Mouse (Mus musculus) kidney, embryonic 15.5 days (tissue): Measurements from ENCODE around the gene Slc25a38. TPM values are rescaled to one million over a fixed set of nuclear protein-coding genes. Genes with fewer than 3 reads are reported as not detected.

ENCODE experiments used
- ATAC-seq: fragments of 200-750 bp; cut with Nextera tagmentation; replicated peaks from 2 replicates; pipeline ENCODE4 v1.8.0; 2017; ENCODE audit warnings: moderate TSS enrichment; ENCODE audit not compliant: low FRiP score
- H3K27ac ChIP-seq: fragments of 300-500 bp; sonication (generic); 2 replicates; pipeline ENCODE4 v1.5.1; 2015; ENCODE audit warnings: mild to moderate bottlenecking, inconsistent platforms
- H3K27me3 ChIP-seq: fragments of 300-500 bp; sonication (generic); 2 replicates; pipeline ENCODE4 v1.6.1; 2015; ENCODE audit warnings: inconsistent platforms
- H3K36me3 ChIP-seq: fragments of 300-500 bp; sonication (generic); 2 replicates; pipeline ENCODE4 v1.6.1; 2015; ENCODE audit warnings: inconsistent platforms
- H3K4me1 ChIP-seq: fragments of 300-500 bp; sonication (generic); 2 replicates; pipeline ENCODE4 v1.6.1; 2015; ENCODE audit warnings: inconsistent platforms
- H3K4me2 ChIP-seq: fragments of 300-500 bp; sonication (generic); 2 replicates; pipeline ENCODE4 v1.6.1; 2015; ENCODE audit warnings: moderate library complexity, mild to moderate bottlenecking, inconsistent platforms
- H3K4me3 ChIP-seq: fragments of 300-500 bp; sonication (generic); replicated peaks from 2 replicates; pipeline ENCODE4 v1.5.1; 2015; ENCODE audit warnings: mild to moderate bottlenecking, inconsistent platforms
- H3K9ac ChIP-seq: fragments of 300-500 bp; sonication (generic); 2 replicates; pipeline ENCODE4 v1.6.1; 2015; ENCODE audit warnings: mild to moderate bottlenecking, inconsistent platforms
- H3K9me3 ChIP-seq: fragments of 300-500 bp; sonication (generic); replicated peaks from 2 replicates; pipeline ENCODE4 v1.6.1; 2016; ENCODE audit warnings: inconsistent platforms
- WGBS: fragments of 180-500 bp; shearing (Covaris S2); methylation state at CpG from one replicate; pipeline ENCODE4 v1.1.7; 2015; ENCODE audit warnings: mixed read lengths; 5-methylcytosine and 5-hydroxymethylcytosine counted together
- polyA plus RNA-seq: library from polyadenylated mRNA; unstranded; fragments of >200 nt; fragmentation: Nextera tagmentation; extraction: Ambion mirVana; gene quantifications from 2 replicates; pipeline ENCODE4 v1.2.1, GENCODE M21; 2015

The Slc25a38 gene
- polyA plus RNA-seq, 1 experiment from 2014 or later: 37.1 TPM

GRCm38 (mm10) chr9:120081967-120082366 lies 28.2 kb upstream of the Slc25a38 start:
- Histone ChIP-seq H3K9me3 (no peaks in the 10 kb centered on the region), H3K27me3 (no peaks in the 10 kb centered on the region), H3K27ac (no peak overlapping the region), H3K4me1 (no peaks in the 10 kb centered on the region), H3K9ac (no peak overlapping the region), H3K36me3 (no peaks in the 10 kb centered on the region), H3K4me2 (no peak overlapping the region), H3K4me3 (no peak overlapping the region)
- ATAC-seq: no peak
- WGBS: 83% methylated on average over 5 of the region's 5 CpGs

- no peaks in the 10 kb centered on the region for H3K4me1 ChIP-seq
- H3K4me2 ChIP-seq: no peak overlapping the region
- H3K27ac ChIP-seq: no peak overlapping the region
- no peaks in the 10 kb centered on the region for H3K27me3 ChIP-seq
- H3K9ac ChIP-seq: no peak overlapping the region
- H3K9me3 ChIP-seq: no peaks in the 10 kb centered on the region
- WGBS: 78% methylated on average over 4 of the region's 4 CpGs
- H3K36me3 ChIP-seq: no peaks in the 10 kb centered on the region
- H3K4me3 ChIP-seq: no peak overlapping the region
- ATAC-seq: no peak
Measured at GRCm38 (mm10) chr9:120082691-120083090, 27.5 kb upstream of the Slc25a38 start.

- H3K9me3 ChIP-seq: no peaks in the 10 kb centered on the region
- no peak for ATAC-seq
- WGBS: 80% methylated on average over 18 of the region's 18 CpGs
Measured at GRCm38 (mm10) chr9:120083158-120083894, 26.8 kb upstream of the Slc25a38 start.

GRCm38 (mm10) chr9:120084406-120084805 lies 25.8 kb upstream of the Slc25a38 start:
- Histone ChIP-seq H3K27ac (no peak overlapping the region), H3K36me3 (no peaks in the 10 kb centered on the region), H3K4me3 (no peak overlapping the region), H3K9me3 (no peaks in the 10 kb centered on the region), H3K4me2 (no peak overlapping the region), H3K4me1 (no peaks in the 10 kb centered on the region), H3K9ac (no peak overlapping the region), H3K27me3 (no peaks in the 10 kb centered on the region)
- no peak for ATAC-seq
- 89% methylated on average over 9 of the region's 9 CpGs for WGBS

More at GRCm38 (mm10) chr9:120083158-120083894, 26.8 kb upstream of the Slc25a38 start:
- Histone ChIP-seq H3K27ac (no peak overlapping the region), H3K4me3 (no peak overlapping the region), H3K27me3 (no peaks in the 10 kb centered on the region), H3K4me2 (no peak overlapping the region), H3K9ac (no peak overlapping the region), H3K36me3 (no peaks in the 10 kb centered on the region), H3K4me1 (no peaks in the 10 kb centered on the region)

GRCm38 (mm10) chr9:120089125-120089524 lies 21.0 kb upstream of the Slc25a38 start:
- WGBS: 88% methylated on average over 7 of the region's 7 CpGs
- H3K27ac ChIP-seq: no peak overlapping the region
- ATAC-seq: no peak
- no peak overlapping the region for H3K9ac ChIP-seq
- H3K4me3 ChIP-seq: no peak overlapping the region
- H3K36me3 ChIP-seq: no peaks in the 10 kb centered on the region
- H3K27me3 ChIP-seq: no peaks in the 10 kb centered on the region
- no peaks in the 10 kb centered on the region for H3K4me1 ChIP-seq
- H3K4me2 ChIP-seq: no peak overlapping the region
- H3K9me3 ChIP-seq: no peaks in the 10 kb centered on the region

GRCm38 (mm10) chr9:120091086-120091485 lies 19.1 kb upstream of the Slc25a38 start:
- no peaks in the 10 kb centered on the region for H3K9me3 ChIP-seq
- no peak overlapping the region for H3K27ac ChIP-seq
- no peaks in the 10 kb centered on the region for H3K36me3 ChIP-seq
- H3K9ac ChIP-seq: no peak overlapping the region
- H3K4me1 ChIP-seq: no peaks in the 10 kb centered on the region
- WGBS: 79% methylated on average over 10 of the region's 10 CpGs
- no peak overlapping the region for H3K4me2 ChIP-seq
- ATAC-seq: no peak
- no peak overlapping the region for H3K4me3 ChIP-seq
- no peaks in the 10 kb centered on the region for H3K27me3 ChIP-seq

GRCm38 (mm10) chr9:120091696-120092238 lies 18.4 kb upstream of the Slc25a38 start, which contains the start of gene Ccr8:
Ccr8 (plus strand) TSS chr9:120092114.
- Histone ChIP-seq H3K4me2 (no peak within 1 kb of the TSS), H3K27ac (no peak within 1 kb of the TSS), H3K9me3 (no peaks in the 10 kb centered on the region), H3K4me3 (no peak within 1 kb of the TSS), H3K27me3 (no peaks in the 10 kb centered on the region), H3K4me1 (no peaks in the 10 kb centered on the region), H3K9ac (no peak within 1 kb of the TSS), H3K36me3 (no peaks in the 10 kb centered on the region)
- 74% methylated on average over 5 of the region's 5 CpGs for WGBS
- ATAC-seq: no peak

GRCm38 (mm10) chr9:120093701-120094100 lies 16.5 kb upstream of the Slc25a38 start:
- H3K9ac ChIP-seq: no peak overlapping the region
- no peak for ATAC-seq
- H3K4me3 ChIP-seq: no peak overlapping the region
- H3K4me1 ChIP-seq: peaks cover 3% of the 10 kb centered on the region; the same call in 1 of the 2 replicates
- H3K27me3 ChIP-seq: no peaks in the 10 kb centered on the region
- H3K36me3 ChIP-seq: no peaks in the 10 kb centered on the region
- H3K9me3 ChIP-seq: no peaks in the 10 kb centered on the region
- WGBS: 86% methylated on average over 13 of the region's 13 CpGs
- H3K4me2 ChIP-seq: no peak overlapping the region
- no peak overlapping the region for H3K27ac ChIP-seq

- Histone ChIP-seq H3K27ac (no peak overlapping the region), H3K9ac (no peak overlapping the region), H3K4me1 (peaks cover 3% of the 10 kb centered on the region; the same call in 1 of the 2 replicates), H3K36me3 (no peaks in the 10 kb centered on the region), H3K27me3 (no peaks in the 10 kb centered on the region), H3K9me3 (no peaks in the 10 kb centered on the region), H3K4me3 (no peak overlapping the region), H3K4me2 (no peak overlapping the region)
- WGBS: 51% methylated on average over 7 of the region's 7 CpGs
- ATAC-seq: no peak
Measured at GRCm38 (mm10) chr9:120095886-120096285, 14.3 kb upstream of the Slc25a38 start.

- H3K36me3 ChIP-seq: no peaks in the 10 kb centered on the region
- H3K9me3 ChIP-seq: peaks cover 10% of the 10 kb centered on the region; the same call in 1 of the 2 replicates
- no peak overlapping the region for H3K4me2 ChIP-seq
- H3K9ac ChIP-seq: no peak overlapping the region
- H3K27me3 ChIP-seq: no peaks in the 10 kb centered on the region
- 0 out of 2 replicates have a peak, but pooled peaks have one; percentile 43 for ATAC-seq
- H3K27ac ChIP-seq: no peak overlapping the region
- H3K4me3 ChIP-seq: no peak overlapping the region
- peaks cover 3% of the 10 kb centered on the region; the same call in 1 of the 2 replicates for H3K4me1 ChIP-seq
- WGBS: 22% methylated on average over 7 of the region's 7 CpGs
Measured at GRCm38 (mm10) chr9:120098682-120099081, 11.5 kb upstream of the Slc25a38 start.

- H3K27ac ChIP-seq: no peak overlapping the region
- no peak overlapping the region for H3K4me3 ChIP-seq
- no peak overlapping the region for H3K9ac ChIP-seq
- WGBS: 89% methylated on average over 8 of the region's 8 CpGs
- no peak overlapping the region for H3K4me2 ChIP-seq
- peaks cover 10% of the 10 kb centered on the region; the same call in 1 of the 2 replicates for H3K9me3 ChIP-seq
- H3K4me1 ChIP-seq: peaks cover 3% of the 10 kb centered on the region; the same call in 1 of the 2 replicates
- no peak for ATAC-seq
- H3K27me3 ChIP-seq: no peaks in the 10 kb centered on the region
- no peaks in the 10 kb centered on the region for H3K36me3 ChIP-seq
Measured at GRCm38 (mm10) chr9:120099304-120099703, 10.9 kb upstream of the Slc25a38 start.

GRCm38 (mm10) chr9:120101165-120101564 lies 9.0 kb upstream of the Slc25a38 start:
- no peak overlapping the region for H3K27ac ChIP-seq
- H3K9ac ChIP-seq: no peak overlapping the region
- 100% methylated on average over 2 of the region's 2 CpGs for WGBS
- H3K9me3 ChIP-seq: peaks cover 10% of the 10 kb centered on the region; the same call in 1 of the 2 replicates
- H3K4me2 ChIP-seq: no peak overlapping the region
- no peaks in the 10 kb centered on the region for H3K27me3 ChIP-seq
- ATAC-seq: no peak
- H3K4me3 ChIP-seq: no peak overlapping the region
- peaks cover 3% of the 10 kb centered on the region; the same call in 1 of the 2 replicates for H3K4me1 ChIP-seq
- H3K36me3 ChIP-seq: no peaks in the 10 kb centered on the region
